Mouse (Mus musculus) MEL (cell line): ENCODE measurements around the gene Clca3a1. TPM values are rescaled to one million over a fixed set of nuclear protein-coding genes. Genes with fewer than 3 reads are reported as not detected.

Experiments
- DNase-seq: peaks from one replicate; pipeline ENCODE4 v3.0.0; 2011; ENCODE audit warnings: low read depth, low spot score
- H3K27ac ChIP-seq: 2 replicates; pipeline ENCODE4 v1.5.1; 2012; ENCODE audit warnings: low read depth, mild to moderate bottlenecking, control low read depth, low read length, moderate library complexity; ENCODE audit not compliant: control insufficient read depth
- H3K27me3 ChIP-seq, 2 experiments: fragments of 150-350 bp in 1 of 2; sonication (generic) in 1 of 2; 2 replicates each; pipeline ENCODE4 v1.6.1; 2012; ENCODE audit warnings: low read length in 2 of 2, mild to moderate bottlenecking in 2 of 2, improper control_type of control experiment in 1 of 2, moderate library complexity in 1 of 2; ENCODE audit not compliant: insufficient read depth in 2 of 2, control insufficient read depth in 1 of 2
- H3K36me3 ChIP-seq, 2 experiments: 2 replicates each; pipeline ENCODE4 v1.6.1; 2012 to 2014; ENCODE audit warnings: low read length in 2 of 2, improper control_type of control experiment in 1 of 2, inconsistent platforms in 1 of 2, mild to moderate bottlenecking in 1 of 2; ENCODE audit not compliant: insufficient read depth in 2 of 2, control insufficient read depth in 1 of 2
- H3K4me1 ChIP-seq, 2 experiments: fragments of 150-350 bp in 1 of 2; sonication (generic) in 1 of 2; 2 replicates each; pipeline ENCODE4 v1.6.1; 2012; ENCODE audit warnings: low read length in 2 of 2, improper control_type of control experiment in 1 of 2, mild to moderate bottlenecking in 1 of 2; ENCODE audit not compliant: insufficient read depth in 2 of 2, control insufficient read depth in 1 of 2
- H3K4me3 ChIP-seq, 2 experiments: fragments of 150-350 bp in 1 of 2; sonication (generic) in 1 of 2; 2 replicates each; pipeline ENCODE4 v1.5.1; 2012; ENCODE audit warnings: low read depth in 2 of 2, low read length in 2 of 2, mild to moderate bottlenecking in 2 of 2, moderate library complexity in 2 of 2, control low read depth in 1 of 2, improper control_type of control experiment in 1 of 2; ENCODE audit not compliant: control insufficient read depth in 1 of 2, insufficient read depth in 1 of 2
- H3K79me2 ChIP-seq: 2 replicates; pipeline ENCODE4 v1.6.1; 2012; ENCODE audit warnings: mild to moderate bottlenecking, low read length, moderate library complexity; ENCODE audit not compliant: control insufficient read depth, poor library complexity, insufficient read depth
- H3K9ac ChIP-seq: 2 replicates; pipeline ENCODE4 v1.6.1; 2012; ENCODE audit warnings: low read depth, mild to moderate bottlenecking, control low read depth, low read length, moderate library complexity; ENCODE audit not compliant: control insufficient read depth, poor library complexity, severe bottlenecking
- H3K9me3 ChIP-seq: fragments of 150-350 bp; sonication (generic); replicated peaks from 2 replicates; pipeline ENCODE4 v1.6.1; 2012; ENCODE audit warnings: mild to moderate bottlenecking, low read length, improper control_type of control experiment, moderate library complexity; ENCODE audit not compliant: insufficient read depth
- CHD2 ChIP-seq: IDR thresholded peaks from 2 replicates; pipeline ENCODE4 v1.6.1; 2011; ENCODE audit warnings: low read length, improper control_type of control experiment
- CTCF ChIP-seq, 3 experiments: IDR thresholded peaks in 2 of 3; conservative IDR thresholded peaks in 1 of 3; 2 replicates each; pipeline ENCODE4 v1.5.1; 2011 to 2012; ENCODE audit warnings: low read length in 3 of 3, low read depth in 2 of 3, mild to moderate bottlenecking in 2 of 3, improper control_type of control experiment in 1 of 3, inconsistent platforms in 1 of 3, mixed read lengths in 1 of 3, moderate library complexity in 1 of 3; ENCODE audit not compliant: control insufficient read depth in 1 of 3, insufficient read depth in 1 of 3, poor library complexity in 1 of 3, severe bottlenecking in 1 of 3
- E2F4 ChIP-seq: IDR thresholded peaks from 2 replicates; pipeline ENCODE4 v1.6.1; 2011; ENCODE audit warnings: low read depth, low read length, improper control_type of control experiment, borderline replicate concordance
- ELF1 ChIP-seq: IDR thresholded peaks from 2 replicates; pipeline ENCODE4 v1.6.1; 2014; ENCODE audit warnings: low read depth, mild to moderate bottlenecking, inconsistent platforms, low read length, improper control_type of control experiment, moderate library complexity
- GABPA ChIP-seq: IDR thresholded peaks from 2 replicates; pipeline ENCODE4 v1.6.1; 2012; ENCODE audit warnings: low read depth, mild to moderate bottlenecking, inconsistent platforms, low read length, improper control_type of control experiment, moderate library complexity
- GATA1 ChIP-seq: IDR thresholded peaks from 2 replicates; pipeline ENCODE4 v1.6.1; 2011; ENCODE audit warnings: low read depth, low read length, improper control_type of control experiment
- KAT2A ChIP-seq: conservative IDR thresholded peaks from 2 replicates; pipeline ENCODE4 v1.6.1; 2012; ENCODE audit warnings: low read depth, low read length, improper control_type of control experiment, inconsistent platforms
- MAX ChIP-seq: IDR thresholded peaks from 2 replicates; pipeline ENCODE4 v1.6.1; 2011; ENCODE audit warnings: low read length, improper control_type of control experiment
- MAZ ChIP-seq: IDR thresholded peaks from 2 replicates; pipeline ENCODE4 v1.6.1; 2012; ENCODE audit warnings: low read depth, mild to moderate bottlenecking, inconsistent platforms, low read length, improper control_type of control experiment
- MEF2A ChIP-seq: IDR thresholded peaks from 2 replicates; pipeline ENCODE4 v1.6.1; 2014; ENCODE audit warnings: low read depth, mild to moderate bottlenecking, inconsistent platforms, low read length, improper control_type of control experiment; ENCODE audit not compliant: poor library complexity, insufficient replicate concordance, severe bottlenecking; ENCODE audit errors: extremely low read depth
- POLR2AphosphoS2 ChIP-seq: IDR thresholded peaks from 2 replicates; pipeline ENCODE4 v1.6.1; 2011; ENCODE audit warnings: low read length, improper control_type of control experiment
- RAD21 ChIP-seq: IDR thresholded peaks from 2 replicates; pipeline ENCODE4 v1.6.1; 2011; ENCODE audit warnings: mild to moderate bottlenecking, low read depth, low read length, improper control_type of control experiment
- SIN3A ChIP-seq: IDR thresholded peaks from 2 replicates; pipeline ENCODE4 v1.6.1; 2012; ENCODE audit warnings: low read length, improper control_type of control experiment, inconsistent platforms
- TAL1 ChIP-seq: IDR thresholded peaks from 2 replicates; pipeline ENCODE4 v1.6.1; 2012; ENCODE audit warnings: mild to moderate bottlenecking, inconsistent platforms, low read length, moderate library complexity, mixed read lengths
- TBP ChIP-seq: IDR thresholded peaks from 2 replicates; pipeline ENCODE4 v1.8.0; 2011; ENCODE audit warnings: low read depth, low read length, improper control_type of control experiment
- TCF12 ChIP-seq: IDR thresholded peaks from 2 replicates; pipeline ENCODE4 v1.6.1; 2014; ENCODE audit warnings: low read depth, mild to moderate bottlenecking, inconsistent platforms, low read length, improper control_type of control experiment, moderate library complexity
- USF2 ChIP-seq, 2 experiments: IDR thresholded peaks; 2 replicates each; pipeline ENCODE4 v1.6.1; 2011 to 2012; ENCODE audit warnings: improper control_type of control experiment in 2 of 2, low read length in 2 of 2, borderline replicate concordance in 1 of 2, inconsistent platforms in 1 of 2, low read depth in 1 of 2, mild to moderate bottlenecking in 1 of 2; ENCODE audit not compliant: insufficient read depth in 1 of 2
- ZMIZ1 ChIP-seq: IDR thresholded peaks from 2 replicates; pipeline ENCODE4 v1.6.1; 2012; ENCODE audit warnings: low read depth, mild to moderate bottlenecking, inconsistent platforms, low read length, improper control_type of control experiment, moderate library complexity
- polyA plus RNA-seq, 2 experiments: library from polyadenylated mRNA; stranded (reverse) in 1 of 2; unstranded in 1 of 2; fragments of >175 nt in 1 of 2; fragments of >200 nt in 1 of 2; gene quantifications; 2 replicates each; pipeline versions ENCODE4 v1.2.1 to v1.2.4; 2012; ENCODE audit warnings: low replicate concordance in 2 of 2, low read depth in 1 of 2; ENCODE audit not compliant: insufficient read length in 2 of 2, insufficient read depth in 1 of 2, missing spikeins in 1 of 2
- total RNA-seq: library from RNA; depleted of rRNA; stranded (reverse); fragments of 300-350 nt; gene quantifications from 2 replicates; pipeline ENCODE4 v1.2.3, GENCODE M21; 2012

Clca3a1 gene
- total and polyA plus RNA-seq, 3 experiments: 0.12 to 0.40 TPM; not detected in 1

- Histone ChIP-seq H3K27me3 (no peaks in the 10 kb centered on the region), H3K9ac (no peak overlapping the region), H3K9me3 (no peaks in the 10 kb centered on the region), H3K4me1 (no peaks in the 10 kb centered on the region), H3K79me2 (no peaks in the 10 kb centered on the region), H3K36me3 (peaks cover 0 to 11% of the 10 kb centered on the region in 2 experiments), H3K27ac (no peak overlapping the region), H3K4me3 (no peak overlapping the region)
- peak; percentile 41 for DNase-seq
- TF ChIP-seq CTCF (IDR thresholded peaks at IDR 0.05 in 2 of 3, conservative IDR thresholded peaks at IDR 0.05 in 1 of 3; ENCODE audit: control insufficient read depth in 1 of 3, insufficient read depth in 1 of 3, low read depth in 2 of 3, low read length in 3 of 3, poor library complexity in 1 of 3, severe bottlenecking in 1 of 3) (no peak), MAZ (no peak), TBP (no peak), GATA1 (no peak), POLR2AphosphoS2 (no peak), TCF12 (no peak), MAX (no peak), TAL1 (no peak), ELF1 (no peak)
Observed at GRCm38 (mm10) chr3:144689236-144689635, 71.5 kb downstream of the Clca3a1 start.

DNA sequence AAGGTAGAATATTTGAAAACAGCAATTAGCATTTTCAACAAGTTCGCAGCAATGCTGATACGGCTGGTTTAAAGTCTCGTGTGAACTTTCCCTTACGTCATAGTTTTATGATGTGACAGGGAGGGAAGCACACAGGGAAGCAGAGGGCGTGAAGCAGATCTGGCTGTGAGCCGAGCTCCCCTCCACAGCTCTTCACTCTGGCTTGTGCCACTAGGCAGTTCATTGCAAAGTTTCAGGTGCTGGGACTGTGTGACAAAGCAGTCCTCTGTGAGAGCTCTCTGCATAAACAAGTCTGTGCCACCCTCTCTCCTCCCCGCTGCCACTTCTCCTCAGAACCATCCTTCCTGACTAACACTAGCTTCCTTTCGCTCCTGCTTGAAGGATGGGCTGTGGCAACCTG lies 72.5 kb downstream of the Clca3a1 start:
- H3K4me3 ChIP-seq: no peak overlapping the region
- peaks cover 4 to 5% of the 10 kb centered on the region in 2 experiments for H3K4me1 ChIP-seq
- no peak overlapping the region for H3K27ac ChIP-seq
- H3K36me3 ChIP-seq: peaks cover 9 to 11% of the 10 kb centered on the region in 2 experiments
- no peak for DNase-seq
- H3K9me3 ChIP-seq: no peaks in the 10 kb centered on the region
- H3K9ac ChIP-seq: no peak overlapping the region
- H3K27me3 ChIP-seq: no peaks in the 10 kb centered on the region
- TF ChIP-seq TBP: no peak
- TF ChIP-seq TAL1: no peak
- TF ChIP-seq GABPA: no peak
- TF ChIP-seq CHD2: no peak
- no peak for TF ChIP-seq KAT2A
- no peak for TF ChIP-seq CTCF (IDR thresholded peaks at IDR 0.05 in 2 of 3, conservative IDR thresholded peaks at IDR 0.05 in 1 of 3; ENCODE audit: control insufficient read depth in 1 of 3, insufficient read depth in 1 of 3, low read depth in 2 of 3, low read length in 3 of 3, poor library complexity in 1 of 3, severe bottlenecking in 1 of 3)
- no peaks in the 10 kb centered on the region for H3K79me2 ChIP-seq

DNA sequence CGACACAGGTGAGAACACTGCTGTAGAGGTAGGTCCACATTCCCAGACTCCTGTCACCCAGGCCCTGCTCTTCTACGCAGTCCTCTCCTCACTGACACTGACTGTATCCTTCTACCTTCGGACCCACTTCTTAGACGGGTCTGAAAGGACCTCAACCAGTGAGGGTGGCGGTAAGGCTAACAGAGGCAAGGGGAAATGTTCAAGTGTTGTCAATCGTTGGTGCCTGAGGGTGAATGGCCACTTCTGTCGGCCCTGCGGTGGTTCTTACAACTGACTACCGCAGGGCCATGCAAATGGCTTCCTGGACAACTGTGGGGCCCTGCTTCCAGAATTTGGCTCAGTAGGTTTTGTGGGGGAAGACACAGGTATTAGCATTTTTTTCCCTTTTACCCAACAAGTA lies 73.2 kb downstream of the Clca3a1 start:
- no peaks in the 10 kb centered on the region for H3K79me2 ChIP-seq
- no peak overlapping the region for H3K9ac ChIP-seq
- no peak overlapping the region for H3K27ac ChIP-seq
- peaks cover 9 to 16% of the 10 kb centered on the region in 2 experiments for H3K36me3 ChIP-seq
- DNase-seq: no peak
- H3K4me1 ChIP-seq: peaks cover 9 to 10% of the 10 kb centered on the region in 2 experiments
- H3K27me3 ChIP-seq: no peaks in the 10 kb centered on the region
- no peak overlapping the region for H3K4me3 ChIP-seq
- no peaks in the 10 kb centered on the region for H3K9me3 ChIP-seq
- TF ChIP-seq MEF2A (no peak), E2F4 (no peak), ZMIZ1 (no peak), TBP (no peak), TAL1 (no peak), CTCF (IDR thresholded peaks at IDR 0.05 in 2 of 3, conservative IDR thresholded peaks at IDR 0.05 in 1 of 3; ENCODE audit: control insufficient read depth in 1 of 3, insufficient read depth in 1 of 3, low read depth in 2 of 3, low read length in 3 of 3, poor library complexity in 1 of 3, severe bottlenecking in 1 of 3) (no peak), USF2 (IDR thresholded peaks at IDR 0.05; ENCODE audit: borderline replicate concordance in 1 of 2, insufficient read depth in 1 of 2, low read depth in 1 of 2, low read length in 2 of 2) (no peak), RAD21 (no peak), SIN3A (no peak)
